Mouse (Mus musculus) embryonic facial prominence, embryonic 11.5 days (tissue): ENCODE measurements around the gene Myo3b. TPM values are rescaled to one million over a fixed set of nuclear protein-coding genes. Genes with fewer than 3 reads are reported as not detected.

Experiments used
- ATAC-seq: fragments of 200-750 bp; cut with Nextera tagmentation; replicated peaks from 2 replicates; pipeline ENCODE4 v1.8.0; 2017; ENCODE audit warnings: low read depth; ENCODE audit not compliant: insufficient number of reproducible peaks, low FRiP score, low TSS enrichment
- DNase-seq: peaks from one replicate; pipeline ENCODE4 v3.0.0-alpha.2; 2015; ENCODE audit warnings: low spot score
- H3K27ac ChIP-seq: fragments of 300-500 bp; sonication (generic); replicated peaks from 2 replicates; pipeline ENCODE4 v1.5.1; 2014; ENCODE audit warnings: mild to moderate bottlenecking, low read depth, low read length, control low read depth
- H3K27me3 ChIP-seq: fragments of 300-500 bp; sonication (generic); 2 replicates; pipeline ENCODE4 v1.6.1; 2014; ENCODE audit warnings: mild to moderate bottlenecking, low read length, moderate library complexity, mixed read lengths; ENCODE audit not compliant: control insufficient read depth, insufficient read depth
- H3K36me3 ChIP-seq: fragments of 300-500 bp; sonication (generic); replicated peaks from 2 replicates; pipeline ENCODE4 v1.6.1; 2014; ENCODE audit warnings: low read depth, mild to moderate bottlenecking, low read length, moderate library complexity, mixed read lengths; ENCODE audit not compliant: control insufficient read depth, insufficient read depth
- H3K4me1 ChIP-seq: fragments of 300-500 bp; sonication (generic); 2 replicates; pipeline ENCODE4 v1.6.1; 2014; ENCODE audit warnings: low read length, mixed read lengths; ENCODE audit not compliant: control insufficient read depth, insufficient read depth
- H3K4me2 ChIP-seq: fragments of 300-500 bp; sonication (generic); 2 replicates; pipeline ENCODE4 v1.6.1; 2014; ENCODE audit warnings: low read depth, mild to moderate bottlenecking, control low read depth, low read length, moderate library complexity
- H3K4me3 ChIP-seq: fragments of 300-500 bp; sonication (generic); 2 replicates; pipeline ENCODE4 v1.5.1; 2014; ENCODE audit warnings: low read depth, low read length, control low read depth
- H3K9ac ChIP-seq: fragments of 300-500 bp; sonication (generic); replicated peaks from 2 replicates; pipeline ENCODE4 v1.6.1; 2014; ENCODE audit warnings: mild to moderate bottlenecking, control low read depth, low read length
- H3K9me3 ChIP-seq: fragments of 300-500 bp; sonication (generic); replicated peaks from 2 replicates; pipeline ENCODE4 v1.6.1; 2016; ENCODE audit warnings: mild to moderate bottlenecking, low read length, inconsistent platforms, mixed read lengths; ENCODE audit not compliant: control insufficient read depth
- WGBS: fragments of 180-500 bp; shearing (Covaris S2); extraction: QIAGEN DNeasy Blood & Tissue Kit; methylation state at CpG from one replicate; pipeline ENCODE4 v1.1.7; 2014; 5-methylcytosine and 5-hydroxymethylcytosine counted together
- polyA plus RNA-seq: library from polyadenylated mRNA; unstranded; fragments of >200 nt; fragmentation: Nextera tagmentation; extraction: Ambion mirVana; gene quantifications from 2 replicates; pipeline ENCODE4 v1.2.1, GENCODE M21; 2014

Gene Myo3b
- polyA plus RNA-seq, 1 experiment from 2014 or later = 0.07 TPM

GRCm38 (mm10) chr2:70347511-70347910 is 308.6 kb downstream of the Myo3b start:
- Histone ChIP-seq H3K4me1 (no peaks in the 10 kb centered on the region), H3K4me2 (no peak overlapping the region), H3K27me3 (no peaks in the 10 kb centered on the region), H3K4me3 (no peak overlapping the region), H3K27ac (no peak overlapping the region), H3K9ac (no peak overlapping the region), H3K36me3 (no peaks in the 10 kb centered on the region), H3K9me3 (no peaks in the 10 kb centered on the region)
- DNase-seq (no peak), ATAC-seq (no peak)
- 26% methylated on average over 1 of the region's 1 CpGs for WGBS

GRCm38 (mm10) chr2:70348793-70349553 is 310.0 kb downstream of the Myo3b start:
- 65% methylated on average over 11 of the region's 11 CpGs for WGBS
- Histone ChIP-seq H3K27ac (no peak overlapping the region), H3K4me3 (no peak overlapping the region), H3K4me2 (no peak overlapping the region), H3K4me1 (no peaks in the 10 kb centered on the region), H3K27me3 (no peaks in the 10 kb centered on the region), H3K9ac (no peak overlapping the region), H3K9me3 (no peaks in the 10 kb centered on the region), H3K36me3 (no peaks in the 10 kb centered on the region)
- DNase-seq (no peak), ATAC-seq (no peak)

GRCm38 (mm10) chr2:70352435-70353165 is 313.7 kb downstream of the Myo3b start:
- H3K9ac ChIP-seq = no peak overlapping the region
- no peak overlapping the region for H3K4me3 ChIP-seq
- H3K4me2 ChIP-seq = no peak overlapping the region
- no peaks in the 10 kb centered on the region for H3K27me3 ChIP-seq
- no peaks in the 10 kb centered on the region for H3K9me3 ChIP-seq
- no peaks in the 10 kb centered on the region for H3K36me3 ChIP-seq
- ATAC-seq (no peak), DNase-seq (no peak)
- no peak overlapping the region for H3K27ac ChIP-seq
- WGBS = 86% methylated on average over 10 of the region's 10 CpGs
- H3K4me1 ChIP-seq = no peaks in the 10 kb centered on the region

GRCm38 (mm10) chr2:70354056-70354455 is 315.1 kb downstream of the Myo3b start:
- DNase-seq (no peak), ATAC-seq (no peak)
- no peaks in the 10 kb centered on the region for H3K27me3 ChIP-seq
- H3K4me2 ChIP-seq = no peak overlapping the region
- H3K9me3 ChIP-seq = no peaks in the 10 kb centered on the region
- no peak overlapping the region for H3K9ac ChIP-seq
- no peak overlapping the region for H3K27ac ChIP-seq
- no peaks in the 10 kb centered on the region for H3K36me3 ChIP-seq
- H3K4me1 ChIP-seq = no peaks in the 10 kb centered on the region
- WGBS = 82% methylated on average over 4 of the region's 4 CpGs
- no peak overlapping the region for H3K4me3 ChIP-seq

GRCm38 (mm10) chr2:70355026-70355425 is 316.1 kb downstream of the Myo3b start:
- ATAC-seq = no peak
- WGBS = 89% methylated on average over 2 of the region's 2 CpGs

DNA sequence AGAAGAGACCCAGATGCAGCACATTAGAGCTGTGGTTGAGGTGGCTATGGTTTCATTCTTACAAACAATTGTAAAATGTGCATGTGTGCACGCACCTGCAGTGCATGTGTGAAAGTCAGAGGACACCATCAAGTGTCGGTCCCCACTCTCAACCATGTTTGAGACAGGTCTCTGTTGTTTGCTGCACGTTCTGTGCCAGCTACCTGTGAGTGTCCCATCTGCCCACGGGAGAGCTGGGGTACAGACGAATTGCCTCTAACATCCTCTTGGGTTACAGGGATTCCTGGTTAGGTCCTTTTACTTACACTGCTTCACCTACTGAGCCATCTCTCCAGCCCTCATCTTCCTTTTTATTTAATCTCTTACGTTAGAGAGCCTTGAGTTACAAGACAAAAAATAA is 330.5 kb downstream of the Myo3b start:
- no peak overlapping the region for H3K27ac ChIP-seq
- no peaks in the 10 kb centered on the region for H3K36me3 ChIP-seq
- ATAC-seq (no peak), DNase-seq (no peak)
- 88% methylated on average over 6 of the region's 6 CpGs for WGBS
- H3K9me3 ChIP-seq = no peaks in the 10 kb centered on the region
- H3K4me2 ChIP-seq = no peak overlapping the region
- no peaks in the 10 kb centered on the region for H3K27me3 ChIP-seq
- H3K4me3 ChIP-seq = no peak overlapping the region
- no peak overlapping the region for H3K9ac ChIP-seq
- H3K4me1 ChIP-seq = peaks cover 2% of the 10 kb centered on the region; the same call in 1 of the 2 replicates

More at GRCm38 (mm10) chr2:70355026-70355425, 316.1 kb downstream of the Myo3b start:
- H3K4me2 ChIP-seq = no peak overlapping the region
- H3K36me3 ChIP-seq = no peaks in the 10 kb centered on the region
- DNase-seq = no peak
- no peak overlapping the region for H3K27ac ChIP-seq
- H3K9me3 ChIP-seq = no peaks in the 10 kb centered on the region
- no peak overlapping the region for H3K9ac ChIP-seq
- no peaks in the 10 kb centered on the region for H3K27me3 ChIP-seq
- no peaks in the 10 kb centered on the region for H3K4me1 ChIP-seq
- H3K4me3 ChIP-seq = no peak overlapping the region

GRCm38 (mm10) chr2:70379341-70379740 is 340.4 kb downstream of the Myo3b start:
- Histone ChIP-seq H3K27ac (no peak overlapping the region), H3K9ac (no peak overlapping the region), H3K27me3 (no peaks in the 10 kb centered on the region), H3K4me1 (no peaks in the 10 kb centered on the region), H3K9me3 (no peaks in the 10 kb centered on the region), H3K36me3 (no peaks in the 10 kb centered on the region), H3K4me2 (no peak overlapping the region), H3K4me3 (no peak overlapping the region)
- WGBS = 61% methylated on average over 6 of the region's 6 CpGs
- ATAC-seq = no peak
- DNase-seq = no peak

DNA sequence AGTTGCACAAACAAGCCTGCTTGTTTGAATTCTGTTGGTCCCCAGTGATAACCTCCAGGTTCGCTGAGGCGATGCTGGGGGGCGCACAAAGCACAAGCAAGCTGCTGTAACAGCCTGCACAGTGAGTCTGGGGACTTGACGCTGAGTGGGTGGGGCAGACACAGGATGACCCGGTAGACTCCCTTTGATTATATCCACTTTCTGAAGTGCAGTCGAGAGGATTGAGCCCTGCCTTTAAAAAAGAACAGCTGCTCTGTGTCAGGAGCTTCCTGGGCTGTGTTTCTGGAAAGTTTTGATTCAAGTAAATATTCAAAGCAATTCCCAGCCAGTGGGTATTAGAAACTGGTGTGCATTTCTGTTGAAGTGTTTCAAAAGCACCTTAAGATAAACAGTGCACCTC is 341.0 kb downstream of the Myo3b start:
- DNase-seq (peak; percentile 39), ATAC-seq (no peak)
- Histone ChIP-seq H3K9me3 (no peaks in the 10 kb centered on the region), H3K36me3 (no peaks in the 10 kb centered on the region), H3K4me3 (no peak overlapping the region), H3K27me3 (no peaks in the 10 kb centered on the region), H3K27ac (no peak overlapping the region), H3K4me1 (no peaks in the 10 kb centered on the region), H3K4me2 (no peak overlapping the region), H3K9ac (no peak overlapping the region)
- 22% methylated on average over 6 of the region's 6 CpGs for WGBS
